Mouse (Mus musculus) granulocyte monocyte progenitor cell, adult 5-6 weeks (primary cell): Measurements from ENCODE around the gene Rps6ka1. TPM values are rescaled to one million over a fixed set of nuclear protein-coding genes. Genes with fewer than 3 reads are reported as not detected.
A peak's percentile ranks its signal among the peaks of the same experiment; 100 is the strongest.
"Not testable (repeated sequence)": the region's sequence is repeated elsewhere in the genome, so short reads cannot be mapped to it uniquely, and the experiment has no call there.

Source experiments
- ATAC-seq: replicated peaks from 2 replicates; pipeline ENCODE4 v1.8.0; 2016; ENCODE audit warnings: mild to moderate bottlenecking, moderate TSS enrichment, inconsistent platforms; ENCODE audit not compliant: poor library complexity, severe bottlenecking
- total RNA-seq, 2 experiments: library from RNA; stranded (forward) in 1 of 2; stranded (reverse) in 1 of 2; fragments of 200-712, 200-1000 nt in 1 of 2; fragments of >200 nt in 1 of 2; fragmentation: Nextera tagmentation in 1 of 2; gene quantifications; 2 replicates each; pipeline ENCODE4 v1.2.3; 2014 to 2017

Gene Rps6ka1
- total RNA-seq (2014; fragmentation: Nextera tagmentation) (172 and 174 TPM in 2 replicates), total RNA-seq (2017) (148 and 151 TPM in 2 replicates)

DNA sequence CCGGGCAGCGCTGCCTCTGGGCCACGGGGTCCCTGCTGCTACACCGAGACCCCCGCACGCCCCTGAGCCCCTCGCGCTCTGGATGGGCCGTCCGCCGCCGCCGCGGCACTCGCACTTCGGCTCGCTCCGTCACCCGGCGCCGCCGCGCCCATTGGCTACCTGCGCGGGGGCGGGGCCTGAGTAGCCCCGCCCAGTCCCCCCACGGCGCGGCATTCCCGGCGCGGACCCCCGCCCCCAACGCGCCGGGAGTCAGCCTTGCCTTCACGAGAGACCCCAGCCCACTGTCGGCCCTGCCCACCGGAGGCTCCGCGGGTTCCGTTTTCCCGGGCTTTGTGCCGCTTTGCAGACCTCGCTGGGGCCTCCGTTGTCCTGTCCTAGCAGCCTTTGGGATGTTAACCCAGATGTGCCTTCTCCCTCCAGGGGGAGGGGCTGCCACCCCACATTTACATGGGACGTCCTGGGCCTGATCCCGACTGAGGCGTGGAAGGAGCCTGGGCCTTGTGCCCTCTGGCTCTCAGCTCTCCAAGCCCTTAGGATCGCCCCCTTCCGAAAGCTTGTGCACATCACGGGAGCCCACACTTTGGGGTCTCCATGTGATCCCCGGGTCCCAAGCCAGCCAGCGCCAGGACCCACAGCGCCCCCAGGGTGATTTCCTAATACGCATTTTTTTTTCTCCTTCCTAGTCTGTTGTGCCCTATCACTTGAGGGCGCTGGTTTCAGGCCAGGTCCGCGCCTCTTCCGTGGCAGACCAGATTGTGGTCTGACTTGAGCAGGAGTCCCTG is at the start of gene Rps6ka1:
Rps6ka1 (minus strand) TSS at position 126 of the 782 bp plus-strand sequence.
- ATAC-seq = peak; percentile 66

GRCm38 (mm10) chr4:133931785-133932184 is 44.2 kb upstream of the Rps6ka1 start:
- ATAC-seq = no peak

DNA sequence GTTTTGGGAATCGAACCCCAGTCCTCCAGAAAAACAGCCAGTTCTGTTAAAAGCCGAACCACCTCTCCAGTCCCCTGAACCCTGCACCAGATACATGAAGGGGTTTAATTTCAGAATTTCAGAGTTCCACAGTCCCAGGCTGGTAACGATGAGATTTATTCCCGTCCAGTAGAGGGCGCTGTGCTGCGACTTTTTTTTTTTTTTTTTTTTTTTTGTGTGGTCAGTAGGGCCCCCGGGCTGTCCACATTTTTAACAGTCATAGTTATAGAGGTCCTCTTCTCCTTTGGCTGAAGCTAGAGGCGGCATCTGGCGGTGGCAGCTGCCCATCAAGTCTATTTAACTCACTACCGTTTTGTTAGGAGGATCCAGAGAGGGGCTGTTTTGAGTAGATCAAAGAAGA is 43.8 kb upstream of the Rps6ka1 start:
- ATAC-seq = peak; percentile 54

GRCm38 (mm10) chr4:133929278-133929670 is 41.7 kb upstream of the Rps6ka1 start:
- ATAC-seq = 0 out of 2 replicates have a peak, but pooled peaks have one; percentile 23

DNA sequence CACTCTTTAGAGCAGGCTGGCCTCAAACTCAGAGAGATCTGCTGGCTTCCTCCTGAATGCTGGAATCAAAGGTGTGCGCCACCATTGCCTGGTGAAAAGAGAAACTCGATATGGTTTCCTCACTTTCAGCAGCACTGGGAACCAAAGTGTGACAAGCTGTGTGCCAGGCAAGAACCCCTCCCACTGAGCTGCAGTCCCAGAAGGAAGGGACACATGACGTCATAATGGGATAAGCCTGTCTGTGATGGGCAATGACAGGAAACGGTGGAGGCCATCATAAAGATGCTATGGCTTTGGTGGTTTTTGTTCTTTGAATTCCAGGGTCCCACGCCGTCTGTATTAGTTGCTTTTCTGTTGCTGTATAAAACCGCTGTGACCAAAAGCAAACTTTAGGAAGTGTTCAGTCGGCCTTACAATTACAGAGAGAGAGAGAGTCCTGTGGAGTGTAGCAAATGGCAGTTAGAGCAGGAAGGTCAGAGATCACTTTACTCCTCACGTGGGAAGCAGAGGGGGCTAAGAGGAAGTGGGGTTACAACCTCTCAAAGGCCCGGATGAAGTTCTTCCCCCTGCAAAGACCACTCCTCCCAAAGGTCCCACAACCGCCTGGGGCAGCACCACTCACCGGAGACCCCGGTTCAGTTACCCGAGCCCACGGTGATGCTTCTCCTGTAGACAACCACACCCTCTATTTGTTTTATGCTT is 41.1 kb upstream of the Rps6ka1 start:
- ATAC-seq = peak; percentile 81

DNA sequence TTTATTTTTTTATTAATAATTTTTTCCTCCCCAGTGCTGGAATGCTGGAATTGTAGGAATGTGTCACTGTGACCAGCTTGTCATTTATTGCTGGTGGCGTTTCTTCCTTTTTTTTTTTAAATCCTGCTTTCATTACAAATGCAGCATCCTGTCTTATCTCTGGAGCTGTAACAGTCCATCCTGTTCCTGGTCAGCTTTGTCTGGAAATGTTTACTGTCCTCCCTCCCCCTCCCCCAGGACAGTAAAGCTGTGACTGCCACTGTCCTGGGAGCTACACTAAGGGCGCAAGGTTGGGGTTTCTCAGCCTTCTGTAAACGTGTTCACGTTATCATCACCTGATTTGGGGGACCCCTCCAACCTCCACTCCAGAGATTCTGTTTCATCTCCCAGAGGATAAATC is 37.6 kb upstream of the Rps6ka1 start:
- ATAC-seq = no peak

- no peak for ATAC-seq
These were observed 36.1 kb upstream of the Rps6ka1 start for GRCm38 (mm10) chr4:133923743-133924142.

DNA sequence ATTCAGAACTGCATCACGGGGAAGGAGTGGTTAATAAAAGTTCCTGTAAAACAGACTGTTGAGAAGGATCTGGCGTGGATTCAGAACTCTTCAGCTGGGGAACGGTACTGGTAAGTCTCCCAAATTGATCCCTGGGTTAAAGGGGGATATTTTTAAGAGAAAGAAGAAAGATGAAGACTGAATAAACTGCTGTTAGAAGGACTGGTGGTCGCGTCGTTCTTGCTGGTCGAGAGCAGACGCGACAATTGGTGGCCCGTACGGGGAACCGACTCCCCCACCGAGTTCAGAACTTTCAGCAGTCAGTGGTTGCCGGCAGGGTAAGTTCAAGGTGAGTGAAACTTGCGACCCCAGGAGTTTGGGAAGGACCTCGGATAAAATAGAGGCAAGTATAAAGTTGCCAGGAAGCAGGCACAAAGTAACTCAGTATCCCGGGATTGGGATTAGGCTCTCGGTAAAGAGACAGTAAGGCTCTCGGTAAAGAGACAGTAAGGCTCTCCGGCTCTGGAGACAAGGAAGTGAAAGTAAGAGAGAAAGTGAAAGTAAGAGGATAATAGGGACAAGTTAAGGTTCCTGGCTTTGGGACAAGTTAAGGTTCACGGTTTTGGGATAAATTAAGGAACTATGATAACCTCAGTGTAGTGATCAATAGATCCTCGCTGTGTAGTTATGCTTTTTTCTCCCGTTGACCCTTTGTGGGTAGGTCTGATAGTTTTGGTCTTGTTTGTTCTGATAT is 30.7 kb upstream of the Rps6ka1 start:
- not testable (repeated sequence) for ATAC-seq

DNA sequence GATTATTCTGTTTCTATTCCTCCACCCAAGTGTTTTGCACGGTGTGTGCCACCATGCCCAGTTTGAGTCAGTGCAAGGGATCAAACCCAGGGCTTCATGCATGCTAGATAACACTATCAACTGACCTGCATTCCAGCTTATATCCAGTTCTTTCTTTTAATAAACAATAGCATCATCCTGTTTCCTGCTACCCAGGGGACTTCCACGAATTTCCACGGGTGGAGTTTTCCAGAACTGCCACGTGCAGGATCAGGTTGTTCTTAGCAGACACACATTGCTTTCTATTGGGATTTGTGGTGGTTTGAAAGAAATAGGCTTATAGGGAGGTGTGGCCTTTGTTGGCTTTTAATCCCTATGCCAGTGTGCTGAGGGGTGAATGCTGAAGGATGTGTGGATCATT is 24.4 kb upstream of the Rps6ka1 start:
- ATAC-seq = no peak

DNA sequence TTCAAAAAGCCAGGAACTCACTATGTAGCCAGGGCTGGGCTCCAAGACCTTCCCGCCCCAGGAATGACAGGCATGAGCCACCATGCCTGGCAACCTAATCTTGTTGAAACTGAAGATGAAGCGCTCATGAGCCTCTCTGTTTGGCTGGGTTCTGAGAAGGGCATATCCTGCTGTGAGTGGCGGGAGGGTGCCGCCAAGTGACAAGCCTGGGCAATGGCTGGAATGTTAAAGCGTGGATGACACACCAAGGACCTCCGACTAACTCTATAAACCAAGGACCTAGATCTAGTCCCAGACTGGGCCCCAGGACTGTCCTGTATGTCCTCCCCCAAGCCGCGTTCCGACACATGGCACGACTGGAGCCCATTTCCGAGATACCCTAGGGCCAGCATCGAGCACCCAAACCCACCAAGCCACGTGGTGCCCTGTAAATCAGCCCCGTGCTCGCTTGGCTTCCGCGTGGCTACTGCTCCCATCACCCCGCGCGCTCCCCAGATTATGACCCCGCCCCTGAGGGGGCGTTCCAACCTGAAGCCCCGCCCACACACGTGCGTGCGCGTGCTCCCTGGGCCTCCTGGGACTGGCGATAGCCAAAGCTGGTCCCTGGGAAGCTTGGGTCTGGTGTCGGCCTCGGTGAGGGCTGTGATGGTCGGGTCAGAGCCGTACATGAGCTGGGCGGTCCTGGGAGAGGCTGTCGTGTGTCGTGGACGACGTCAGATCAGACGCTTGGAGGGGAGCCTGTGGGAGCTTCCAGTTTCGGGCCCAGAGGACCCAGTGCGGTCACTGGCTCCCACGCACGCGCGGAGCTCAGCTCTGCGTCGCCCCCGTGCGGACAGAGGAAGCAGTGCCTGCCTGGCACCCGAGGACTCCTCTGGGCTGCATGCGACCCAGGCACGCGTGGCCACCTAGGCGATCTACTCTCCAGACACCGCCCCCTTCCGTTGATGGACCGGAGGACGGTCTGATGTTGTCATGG is 22.9 kb upstream of the Rps6ka1 start:
- peak; percentile 90 for ATAC-seq

GRCm38 (mm10) chr4:133908051-133908450 is 20.5 kb upstream of the Rps6ka1 start:
- no peak for ATAC-seq

DNA sequence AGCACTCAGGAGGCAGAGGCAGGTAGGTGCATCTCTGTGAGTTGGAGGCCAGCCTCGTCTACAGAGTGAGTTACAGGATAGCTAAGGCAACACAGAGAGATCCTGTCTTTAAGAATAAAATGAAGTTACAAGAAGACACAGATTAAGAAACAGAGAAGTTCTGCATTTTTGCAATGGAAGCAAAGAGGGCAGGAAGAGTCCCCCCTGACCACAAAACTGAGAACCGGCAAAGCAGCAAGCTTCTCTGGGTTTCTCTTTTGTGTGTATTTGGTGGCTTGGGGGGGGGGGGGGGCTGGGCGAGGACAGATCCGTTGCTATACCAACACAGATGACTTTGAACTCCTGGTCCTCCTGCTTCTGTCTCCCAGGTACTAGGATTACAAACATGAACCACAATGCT is 19.5 kb upstream of the Rps6ka1 start:
- ATAC-seq = peak; percentile 13; the same call in 1 of the 2 replicates

- ATAC-seq = not testable (repeated sequence)
These were observed 18.7 kb upstream of the Rps6ka1 start for GRCm38 (mm10) chr4:133906336-133906735.

- ATAC-seq = peak; percentile 80
These were observed 17.6 kb upstream of the Rps6ka1 start for GRCm38 (mm10) chr4:133905167-133905566.

DNA sequence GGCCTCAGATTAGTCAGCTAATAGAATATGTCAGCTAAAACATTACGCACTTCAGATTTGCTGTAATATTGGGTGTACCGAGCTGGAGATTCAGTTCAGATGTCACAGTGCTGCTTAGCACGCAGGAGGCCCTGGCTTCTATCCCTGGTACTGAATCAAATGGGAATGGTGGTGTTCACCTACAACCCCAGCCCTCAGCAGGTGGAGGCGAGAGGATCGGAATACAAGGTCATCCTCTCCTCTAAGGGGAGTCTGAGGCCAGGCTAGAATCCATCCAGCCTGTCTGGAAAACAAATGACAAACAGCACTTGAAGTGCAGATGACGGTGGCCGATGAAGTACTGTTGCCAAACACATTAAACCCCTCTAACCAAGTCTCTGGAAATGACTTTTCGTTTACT is 16.7 kb upstream of the Rps6ka1 start:
- ATAC-seq = no peak

- 0 out of 2 replicates have a peak, but pooled peaks have one; percentile 7 for ATAC-seq
These were observed 15.8 kb upstream of the Rps6ka1 start for GRCm38 (mm10) chr4:133903372-133903771.

DNA sequence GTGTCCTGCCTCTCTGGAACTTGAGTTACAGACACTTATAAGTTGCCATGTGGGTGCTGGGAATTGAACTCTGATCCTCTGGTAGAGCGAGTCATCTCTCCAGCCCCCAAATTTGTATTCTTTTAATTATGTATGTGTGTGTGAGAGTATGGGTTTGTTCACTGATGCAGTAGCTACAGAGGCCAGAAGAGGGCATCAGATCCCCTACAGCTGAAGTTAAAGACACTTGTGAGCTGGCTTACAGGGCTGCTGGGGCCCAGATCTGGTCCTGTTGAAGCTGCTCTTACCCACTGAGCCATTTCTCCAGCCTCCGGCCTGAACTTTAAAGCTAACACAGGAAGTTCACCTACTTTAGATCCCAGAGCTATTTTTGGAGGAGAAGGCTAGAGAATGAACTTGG is 14.9 kb upstream of the Rps6ka1 start:
- no peak for ATAC-seq

DNA sequence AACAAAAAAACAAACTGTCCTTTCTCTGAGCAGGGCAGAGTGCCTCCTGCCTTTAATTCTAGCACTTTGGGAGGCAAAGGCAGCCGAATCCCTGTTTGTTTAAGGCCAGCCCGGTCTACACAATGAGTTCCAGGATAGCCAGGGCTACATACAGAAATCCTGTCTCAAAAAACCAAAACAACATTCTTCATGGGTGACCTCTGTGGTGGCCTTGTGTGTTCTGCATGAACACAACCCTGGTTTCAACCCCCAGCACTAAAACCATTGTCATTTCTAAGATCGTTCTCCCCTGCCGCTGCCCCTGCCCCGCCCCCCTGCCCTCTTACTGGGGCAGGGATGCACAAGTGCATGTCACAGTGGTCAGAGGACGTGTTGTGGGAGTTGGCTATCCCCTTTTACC is 13.3 kb upstream of the Rps6ka1 start:
- no peak for ATAC-seq

DNA sequence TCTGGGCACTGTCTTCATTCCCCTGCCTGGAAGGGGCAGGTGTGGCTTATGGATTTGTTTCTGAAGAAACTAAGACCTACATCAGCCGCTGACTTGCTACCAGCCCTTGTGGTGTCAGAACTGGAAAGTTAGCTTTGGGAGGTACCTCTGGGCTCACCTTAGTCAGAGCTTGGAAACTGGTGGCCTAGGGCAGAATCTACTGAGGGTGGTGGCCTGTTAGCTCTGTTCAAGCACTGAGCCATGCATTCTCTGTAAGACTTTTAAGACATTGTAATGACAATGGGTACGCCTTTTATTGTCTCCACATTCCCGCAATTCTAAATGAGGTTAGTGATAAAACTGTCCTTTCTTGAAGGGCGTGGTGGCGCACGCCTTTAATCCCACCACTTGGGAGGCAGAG is 12.8 kb upstream of the Rps6ka1 start:
- no peak for ATAC-seq
